Mouse (Mus musculus) CH12.LX (cell line): ENCODE measurements around the gene Adad2. TPM values are rescaled to one million over a fixed set of nuclear protein-coding genes. Genes with fewer than 3 reads are reported as not detected.

Experiments used
- DNase-seq: peaks from one replicate; pipeline ENCODE4 v3.0.0-alpha.2; 2013; ENCODE audit errors: extremely low read depth
- H3K27ac ChIP-seq: 2 replicates; pipeline ENCODE4 v1.5.1; 2012; ENCODE audit warnings: low read depth, mild to moderate bottlenecking, control low read depth, moderate library complexity; ENCODE audit not compliant: insufficient read depth
- H3K27me3 ChIP-seq: replicated peaks from 2 replicates; pipeline ENCODE3; 2012; ENCODE audit warnings: inconsistent platforms
- H3K36me3 ChIP-seq, 2 experiments: replicated peaks in 1 of 2; 2 replicates each; pipeline versions ENCODE3 to v1.6.1; 2012; ENCODE audit warnings: inconsistent platforms in 1 of 2, low read length in 1 of 2, mild to moderate bottlenecking in 1 of 2, mixed read lengths in 1 of 2, moderate library complexity in 1 of 2; ENCODE audit not compliant: control insufficient read depth in 1 of 2, insufficient read depth in 1 of 2
- H3K4me1 ChIP-seq, 2 experiments: 2 replicates each; pipeline ENCODE4 v1.6.1; 2012; ENCODE audit warnings: inconsistent platforms in 1 of 2, moderate library complexity in 1 of 2; ENCODE audit not compliant: insufficient read depth in 2 of 2, control insufficient read depth in 1 of 2
- H3K4me2 ChIP-seq: 2 replicates; pipeline ENCODE4 v1.6.1; 2012; ENCODE audit warnings: low read depth, mild to moderate bottlenecking, control low read depth; ENCODE audit not compliant: poor library complexity, insufficient read depth, severe bottlenecking
- H3K4me3 ChIP-seq, 3 experiments: fragments of 150-350 bp in 1 of 3; sonication (generic) in 1 of 3; replicated peaks in 1 of 3; 2 replicates each; pipeline versions ENCODE3 to v1.5.1; 2011 to 2012; ENCODE audit warnings: low read depth in 2 of 3, low read length in 2 of 3, mild to moderate bottlenecking in 2 of 3, moderate library complexity in 2 of 3, control low read depth in 1 of 3, improper control_type of control experiment in 1 of 3, inconsistent platforms in 1 of 3, mixed read lengths in 1 of 3; ENCODE audit not compliant: poor library complexity in 1 of 3
- H3K79me2 ChIP-seq: replicated peaks from 2 replicates; pipeline ENCODE4 v1.6.1; 2012; ENCODE audit warnings: mild to moderate bottlenecking, moderate library complexity; ENCODE audit not compliant: control insufficient read depth, poor library complexity, insufficient read depth, severe bottlenecking; ENCODE audit errors: extremely low read depth
- H3K9ac ChIP-seq: 2 replicates; pipeline ENCODE4 v1.6.1; 2012; ENCODE audit warnings: low read depth, mild to moderate bottlenecking, control low read depth, moderate library complexity; ENCODE audit not compliant: insufficient read depth
- H3K9me3 ChIP-seq: replicated peaks from 2 replicates; pipeline ENCODE3; 2012; ENCODE audit warnings: low read length, inconsistent platforms, mixed read lengths
- BHLHE40 ChIP-seq: IDR thresholded peaks from 2 replicates; pipeline ENCODE4 v1.6.1; 2011; ENCODE audit warnings: mild to moderate bottlenecking, low read depth, low read length, improper control_type of control experiment
- CHD2 ChIP-seq: IDR thresholded peaks from 2 replicates; pipeline ENCODE4 v1.6.1; 2011; ENCODE audit warnings: low read length, improper control_type of control experiment
- E2F4 ChIP-seq: IDR thresholded peaks from 2 replicates; pipeline ENCODE4 v1.6.1; 2011; ENCODE audit warnings: low read depth, low read length, improper control_type of control experiment; ENCODE audit not compliant: insufficient replicate concordance
- ELF1 ChIP-seq: IDR thresholded peaks from 2 replicates; pipeline ENCODE4 v1.6.1; 2014; ENCODE audit warnings: low read depth, mild to moderate bottlenecking, inconsistent platforms, low read length, improper control_type of control experiment
- GABPA ChIP-seq: IDR thresholded peaks from 2 replicates; pipeline ENCODE4 v1.6.1; 2012; ENCODE audit warnings: low read depth, low read length, improper control_type of control experiment, inconsistent platforms; ENCODE audit not compliant: insufficient replicate concordance
- IRF4 ChIP-seq: IDR thresholded peaks from 2 replicates; pipeline ENCODE4 v1.6.1; 2014; ENCODE audit warnings: low read depth, mild to moderate bottlenecking, inconsistent platforms, low read length, improper control_type of control experiment
- JUN ChIP-seq: IDR thresholded peaks from 2 replicates; pipeline ENCODE4 v1.6.1; 2011; ENCODE audit warnings: low read depth, mild to moderate bottlenecking, low read length, improper control_type of control experiment, moderate library complexity; ENCODE audit not compliant: insufficient read depth
- MAFK ChIP-seq: IDR thresholded peaks from 2 replicates; pipeline ENCODE4 v1.6.1; 2011; ENCODE audit warnings: low read length, improper control_type of control experiment; ENCODE audit not compliant: insufficient replicate concordance
- MAX ChIP-seq: IDR thresholded peaks from 2 replicates; pipeline ENCODE4 v1.6.1; 2011; ENCODE audit warnings: low read length, improper control_type of control experiment
- MAZ ChIP-seq: IDR thresholded peaks from 2 replicates; pipeline ENCODE4 v1.6.1; 2012; ENCODE audit warnings: low read depth, mild to moderate bottlenecking, inconsistent platforms, low read length, improper control_type of control experiment, moderate library complexity
- MEF2A ChIP-seq: IDR thresholded peaks from 2 replicates; pipeline ENCODE4 v1.6.1; 2014; ENCODE audit warnings: low read depth, mild to moderate bottlenecking, inconsistent platforms, low read length, improper control_type of control experiment, borderline replicate concordance
- MXI1 ChIP-seq: IDR thresholded peaks from 2 replicates; pipeline ENCODE4 v1.6.1; 2011; ENCODE audit warnings: mild to moderate bottlenecking, low read depth, low read length, improper control_type of control experiment
- PAX5 ChIP-seq: IDR thresholded peaks from 2 replicates; pipeline ENCODE4 v1.6.1; 2012; ENCODE audit warnings: low read length, inconsistent platforms, mixed read lengths
- RAD21 ChIP-seq: IDR thresholded peaks from 2 replicates; pipeline ENCODE4 v1.6.1; 2011; ENCODE audit warnings: low read depth, mild to moderate bottlenecking, low read length, improper control_type of control experiment, moderate library complexity
- RCOR1 ChIP-seq: conservative IDR thresholded peaks from 2 replicates; pipeline ENCODE4 v1.6.1; 2012; ENCODE audit warnings: low read depth, mild to moderate bottlenecking, inconsistent platforms, low read length, improper control_type of control experiment
- SMC3 ChIP-seq: IDR thresholded peaks from 2 replicates; pipeline ENCODE4 v1.6.1; 2011; ENCODE audit warnings: low read depth, low read length, improper control_type of control experiment
- TCF12 ChIP-seq: IDR thresholded peaks from 2 replicates; pipeline ENCODE4 v1.6.1; 2014; ENCODE audit warnings: low read depth, mild to moderate bottlenecking, inconsistent platforms, low read length, improper control_type of control experiment
- UBTF ChIP-seq: IDR thresholded peaks from 2 replicates; pipeline ENCODE4 v1.6.1; 2012; ENCODE audit warnings: low read depth, mild to moderate bottlenecking, inconsistent platforms, low read length, improper control_type of control experiment, moderate library complexity
- USF2 ChIP-seq: conservative IDR thresholded peaks from 2 replicates; pipeline ENCODE4 v1.6.1; 2011; ENCODE audit warnings: low read depth, low read length, improper control_type of control experiment
- ZKSCAN1 ChIP-seq: IDR thresholded peaks from 2 replicates; pipeline ENCODE4 v1.6.1; 2012; ENCODE audit warnings: low read depth, inconsistent platforms, low read length, improper control_type of control experiment, borderline replicate concordance
- ZMIZ1 ChIP-seq: IDR thresholded peaks from 2 replicates; pipeline ENCODE4 v1.6.1; 2012; ENCODE audit warnings: low read depth, mild to moderate bottlenecking, inconsistent platforms, low read length, improper control_type of control experiment
- ZNF384 ChIP-seq: IDR thresholded peaks from 2 replicates; pipeline ENCODE4 v1.6.1; 2012; ENCODE audit warnings: low read depth, low read length, improper control_type of control experiment, inconsistent platforms
- dilution Hi-C: fragments of 300-500 bp; cut with MboI; formaldehyde crosslinking; loops from 2 replicates; pipeline ENCODE4 v1.14.3; 2020; ENCODE audit warnings: low sequenced_read_pairs; ENCODE audit not compliant: extremely low pct_unique_long_range_greater_than_20kb, extremely low pct_ligation_motif_present
- in situ Hi-C: fragments of 300-500 bp; cut with MboI; formaldehyde crosslinking; loops from 3 replicates; pipeline ENCODE4 v1.14.3; 2019; ENCODE audit warnings: low sequenced_read_pairs, low pct_ligation_motif_present, low pct_unique_long_range_greater_than_20kb, mixed read lengths
- polyA plus RNA-seq: library from polyadenylated mRNA; unstranded; fragments of >175 nt; gene quantifications from 2 replicates; pipeline ENCODE4 v1.2.1, GENCODE M21; 2012; ENCODE audit warnings: low read depth; ENCODE audit not compliant: insufficient read length
- total RNA-seq, 2 experiments: library from RNA; depleted of rRNA; stranded (reverse); fragments of 300-350 nt in 1 of 2; fragments of >200 nt in 1 of 2; gene quantifications; 2 replicates each; pipeline ENCODE4 v1.2.3; 2012 to 2014

The Adad2 gene
- total and polyA plus RNA-seq, 3 experiments, result not detected

DNA sequence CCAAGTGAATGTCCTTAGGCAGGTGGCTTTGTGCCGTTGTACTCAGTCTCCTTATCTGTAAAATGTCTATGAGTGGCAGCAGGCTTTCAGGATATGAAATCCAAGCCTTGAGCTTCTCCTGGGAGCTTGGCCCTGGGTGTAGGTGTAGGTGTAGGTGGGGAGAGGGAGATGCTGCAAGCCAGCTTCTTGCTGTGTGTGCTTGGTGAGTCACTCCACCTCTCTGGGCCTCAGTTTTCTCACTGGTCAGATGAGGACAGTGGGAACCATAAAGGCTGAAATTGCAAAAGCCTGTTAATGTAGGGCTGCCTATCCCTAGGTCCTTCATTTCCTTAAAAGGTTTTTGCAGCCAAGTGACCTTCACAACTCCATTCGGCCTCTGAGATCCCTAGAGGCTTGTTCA is 23.4 kb downstream of the Adad2 start:
- Histone ChIP-seq H3K4me1 (peaks cover 0 to 8% of the 10 kb centered on the region in 2 experiments; a peak in 3 of 4 replicates), H3K79me2 (no peaks in the 10 kb centered on the region), H3K36me3 (no peaks in the 10 kb centered on the region), H3K4me2 (no peak overlapping the region), H3K9ac (no peak overlapping the region), H3K27me3 (peaks cover 89% of the 10 kb centered on the region), H3K27ac (no peak overlapping the region), H3K4me3 (no peak overlapping the region), H3K9me3 (no peaks in the 10 kb centered on the region)
- no peak for DNase-seq
- dilution Hi-C loops, result no loop called here
- TF ChIP-seq BHLHE40 (no peak), RCOR1 (no peak), MAZ (no peak), ELF1 (no peak), E2F4 (no peak), MXI1 (no peak), MAFK (no peak), PAX5 (no peak), ZKSCAN1 (no peak), UBTF (no peak)
- in situ Hi-C loops, result no loop called here

GRCm38 (mm10) chr8:119636766-119637165 is 24.2 kb downstream of the Adad2 start:
- dilution Hi-C loops (no loop called here), in situ Hi-C loops (no loop called here)
- Histone ChIP-seq H3K27me3 (peaks cover 85% of the 10 kb centered on the region), H3K36me3 (no peaks in the 10 kb centered on the region), H3K9ac (no peak overlapping the region), H3K4me2 (no peak overlapping the region), H3K4me1 (peaks cover 0 to 6% of the 10 kb centered on the region in 2 experiments; a peak in 2 of 4 replicates), H3K79me2 (no peaks in the 10 kb centered on the region), H3K27ac (no peak overlapping the region), H3K9me3 (peaks cover under 1% of the 10 kb centered on the region), H3K4me3 (no peak overlapping the region)
- TF ChIP-seq MAX, result no peak
- TF ChIP-seq CHD2, result no peak
- TF ChIP-seq PAX5, result no peak
- no peak for TF ChIP-seq IRF4
- no peak for TF ChIP-seq SMC3
- TF ChIP-seq MAZ, result no peak
- TF ChIP-seq RAD21, result no peak
- TF ChIP-seq TCF12, result no peak
- no peak for TF ChIP-seq GABPA
- no peak for TF ChIP-seq USF2
- TF ChIP-seq MEF2A, result no peak
- TF ChIP-seq ZMIZ1, result no peak
- no peak for TF ChIP-seq ZNF384
- TF ChIP-seq JUN, result no peak
- DNase-seq, result no peak
